Mouse (Mus musculus) B cell, adult 2 months (primary cell): ENCODE data around the gene Abca13.

Experiments
- DNase-seq, 2 experiments: peaks; one replicate each; pipeline ENCODE4 v3.0.0; 2022

The Abca13 gene

GRCm38 (mm10) chr11:9536811-9537210 is 345.1 kb downstream of the Abca13 start:
- DNase-seq: no peak

GRCm38 (mm10) chr11:9538328-9538727 is 346.6 kb downstream of the Abca13 start:
- no peak for DNase-seq

GRCm38 (mm10) chr11:9560026-9560425 is 368.3 kb downstream of the Abca13 start:
- no peak for DNase-seq

- no peak for DNase-seq
Observed at GRCm38 (mm10) chr11:9568302-9568701, 376.6 kb downstream of the Abca13 start.

GRCm38 (mm10) chr11:9570319-9570718 is 378.6 kb downstream of the Abca13 start:
- DNase-seq: no peak

- DNase-seq: no peak
Observed at GRCm38 (mm10) chr11:9574894-9575293, 383.2 kb downstream of the Abca13 start.

GRCm38 (mm10) chr11:9591757-9592316 is 400.1 kb downstream of the Abca13 start:
- DNase-seq: no peak

GRCm38 (mm10) chr11:9597299-9597698 is 405.6 kb downstream of the Abca13 start:
- DNase-seq: no peak

- DNase-seq: no peak
Observed at GRCm38 (mm10) chr11:9601096-9601495, 409.4 kb downstream of the Abca13 start.

GRCm38 (mm10) chr11:9602137-9602536 is 410.4 kb downstream of the Abca13 start:
- DNase-seq: no peak

- DNase-seq: no peak
Observed at GRCm38 (mm10) chr11:9608249-9608648, 416.5 kb downstream of the Abca13 start.

- DNase-seq: no peak
Observed at GRCm38 (mm10) chr11:9609075-9609474, 417.3 kb downstream of the Abca13 start.

- DNase-seq: no peak
Observed at GRCm38 (mm10) chr11:9616133-9616532, 424.4 kb downstream of the Abca13 start.

- no peak for DNase-seq
Observed at GRCm38 (mm10) chr11:9616665-9617064, 424.9 kb downstream of the Abca13 start.

GRCm38 (mm10) chr11:9619986-9620385 is 428.2 kb downstream of the Abca13 start:
- DNase-seq: no peak

GRCm38 (mm10) chr11:9622888-9623287 is 431.1 kb downstream of the Abca13 start:
- no peak for DNase-seq

- DNase-seq: no peak
Observed at GRCm38 (mm10) chr11:9624753-9625152, 433.0 kb downstream of the Abca13 start.

GRCm38 (mm10) chr11:9625812-9626211 is 434.1 kb downstream of the Abca13 start:
- DNase-seq: no peak

- DNase-seq: no peak
Observed at GRCm38 (mm10) chr11:9647272-9647671, 455.5 kb downstream of the Abca13 start.

- no peak for DNase-seq
Observed at GRCm38 (mm10) chr11:9647991-9648390, 456.2 kb downstream of the Abca13 start.

- DNase-seq: no peak
Observed at GRCm38 (mm10) chr11:9666648-9667255, 475.0 kb downstream of the Abca13 start.

- DNase-seq: no peak
Observed at GRCm38 (mm10) chr11:9669430-9669829, 477.7 kb downstream of the Abca13 start.

GRCm38 (mm10) chr11:9684952-9685351 is 493.2 kb downstream of the Abca13 start:
- no peak for DNase-seq

GRCm38 (mm10) chr11:9705190-9705589 is 513.4 kb downstream of the Abca13 start:
- no peak for DNase-seq
